28 mouse cellular contexts compared by ENCODE assay signal in the genomic region with DNA sequence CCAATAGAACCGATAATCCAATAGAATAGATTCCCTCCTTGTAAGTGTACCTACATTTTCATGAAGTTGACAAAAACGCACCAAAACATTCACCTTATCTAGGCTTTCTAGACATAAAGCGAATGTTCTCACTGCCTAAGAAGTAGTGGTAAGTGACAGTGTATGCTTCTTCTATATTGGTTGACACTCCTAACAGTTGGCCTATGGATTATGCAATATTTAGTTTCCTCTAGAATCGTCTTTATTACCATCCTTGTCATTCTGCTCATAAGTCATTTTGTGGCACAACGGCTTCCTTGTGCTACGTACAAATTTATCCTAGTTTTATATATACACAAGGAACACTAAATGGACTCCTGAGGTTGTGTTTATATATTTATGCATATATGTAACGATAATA.
"Had no signal": no experiment of that assay in that cellular context is flagged by ENCODE, and none has a peak within 500 bp of the region (broad histone marks: within the 10 kb centered on the region; RNA-seq: fewer than 3 reads in every experiment).

No protein-coding gene starts in this region.

- H3K4me1 ChIP-seq: embryonic facial prominence, embryonic 12.5 days; embryonic facial prominence, embryonic 13.5 days; embryonic facial prominence, embryonic 15.5 days had no signal

- H3K4me2 ChIP-seq: embryonic facial prominence, embryonic 12.5 days; embryonic facial prominence, embryonic 13.5 days; embryonic facial prominence, embryonic 15.5 days; forebrain, embryonic 12.5 days; forebrain, embryonic 13.5 days had no signal

- H3K9ac ChIP-seq: embryonic facial prominence, embryonic 12.5 days; embryonic facial prominence, embryonic 13.5 days; embryonic facial prominence, embryonic 15.5 days; forebrain, embryonic 12.5 days; forebrain, embryonic 13.5 days; forebrain, postnatal 0 days had no signal

- DNase-seq: cerebellum, adult 2 months; cerebellum, adult 8-10 months; cerebellum, adult 9-10 months; cerebellum, adult 9-11 months; cerebellum, postnatal 10 days; cerebellum, postnatal 25 days; cerebellum, postnatal 36 days; embryo, embryonic 11 days; gastrocnemius, adult 2 months; gastrocnemius, postnatal 10 days; gastrocnemius, postnatal 14 days; gastrocnemius, postnatal 25 days; gastrocnemius, postnatal 36 days; heart, adult 11 months; heart, adult 18-20 months; heart, adult 2 months had no signal

- H3K4me3 ChIP-seq: embryonic facial prominence, embryonic 10.5 days; embryonic facial prominence, embryonic 12.5 days; embryonic facial prominence, embryonic 13.5 days; embryonic facial prominence, embryonic 15.5 days; erythroblast, embryonic 14.5 days; forebrain, embryonic 10.5 days; forebrain, embryonic 12.5 days; forebrain, embryonic 13.5 days; gastrocnemius, adult 2 months; heart, adult 2 months; heart, embryonic 10.5 days had no signal

- H3K36me3 ChIP-seq: embryonic facial prominence, embryonic 10.5 days; embryonic facial prominence, embryonic 12.5 days; embryonic facial prominence, embryonic 13.5 days; embryonic facial prominence, embryonic 15.5 days; forebrain, embryonic 10.5 days; forebrain, embryonic 12.5 days; heart, embryonic 10.5 days had no signal

- ATAC-seq: forebrain, embryonic 14.5 days; forebrain, embryonic 16.5 days; forebrain, postnatal 0 days had no signal

- H3K9me3 ChIP-seq: embryonic facial prominence, embryonic 10.5 days; embryonic facial prominence, embryonic 12.5 days; embryonic facial prominence, embryonic 13.5 days; embryonic facial prominence, embryonic 15.5 days; forebrain, embryonic 10.5 days; forebrain, embryonic 12.5 days; forebrain, embryonic 13.5 days; heart, embryonic 10.5 days had no signal

- H3K27me3 ChIP-seq: embryonic facial prominence, embryonic 12.5 days; embryonic facial prominence, embryonic 13.5 days; embryonic facial prominence, embryonic 15.5 days; forebrain, embryonic 12.5 days; forebrain, embryonic 13.5 days had no signal

- H3K27ac ChIP-seq: embryonic facial prominence, embryonic 10.5 days; embryonic facial prominence, embryonic 12.5 days; embryonic facial prominence, embryonic 13.5 days; embryonic facial prominence, embryonic 15.5 days; forebrain, embryonic 10.5 days; forebrain, embryonic 12.5 days; forebrain, embryonic 13.5 days; gastrocnemius, adult 2 months; heart, adult 2 months; heart, embryonic 10.5 days had no signal
